Mouse (Mus musculus): ENCODE measurements around the gene Fahd1. TPM values are rescaled to one million over a fixed set of nuclear protein-coding genes. Genes with fewer than 3 reads are reported as not detected.

Fahd1 gene
- total RNA-seq (2014; rRNA removed) (15.1 and 16.6 TPM in 2 replicates), polyA plus RNA-seq (2015; fragmentation: Nextera tagmentation; extraction: Ambion mirVana) (13.5 and 15.6 TPM in 2 replicates)

- H3K27ac ChIP-seq (ENCODE audit: low read depth, low read length) = peak within 1 kb of the TSS; percentile 93
- H3K9me3 ChIP-seq (ENCODE audit: low read length) = no peaks in the 10 kb centered on the region
- H3K4me1 ChIP-seq (ENCODE audit: insufficient read depth) = peaks cover 16% of the 10 kb centered on the region; the same call in 1 of the 2 replicates
- peak within 1 kb of the TSS; percentile 64 for H3K9ac ChIP-seq
- peak within 1 kb of the TSS; percentile 84 for H3K4me3 ChIP-seq (ENCODE audit: low read depth, low read length)
- TF ChIP-seq CTCF (IDR thresholded peaks at IDR 0.05; ENCODE audit: low read depth) = no peak; the same call in 1 of the 2 replicates
- no peaks in the 10 kb centered on the region for H3K27me3 ChIP-seq (ENCODE audit: insufficient read depth, low read length)
- H3K36me3 ChIP-seq (ENCODE audit: insufficient read depth) = peaks cover 17% of the 10 kb centered on the region
- DNase-seq (peak; percentile 97), ATAC-seq (peak; percentile 99)
- WGBS = 1% methylated on average over 58 of the region's 58 CpGs
- peak within 1 kb of the TSS; percentile 96 for H3K4me2 ChIP-seq (ENCODE audit: low read depth)
These were observed at the start of gene Fahd1 for GRCm38 (mm10) chr17:24850065-24850772. Gene Fahd1 (minus strand): TSS chr17:24850364.

GRCm38 (mm10) chr17:24899153-24899552 lies 49.0 kb upstream of the Fahd1 start:
- H3K4me1 ChIP-seq (ENCODE audit: insufficient read depth) = peaks cover 13% of the 10 kb centered on the region
- no peak overlapping the region for H3K4me2 ChIP-seq (ENCODE audit: low read depth)
- no peak for TF ChIP-seq CTCF (IDR thresholded peaks at IDR 0.05; ENCODE audit: low read depth)
- H3K27me3 ChIP-seq (ENCODE audit: insufficient read depth, low read length) = no peaks in the 10 kb centered on the region
- no peak overlapping the region for H3K9ac ChIP-seq
- no peak overlapping the region for H3K27ac ChIP-seq (ENCODE audit: low read depth, low read length)
- ATAC-seq (no peak), DNase-seq (no peak)
- H3K36me3 ChIP-seq (ENCODE audit: insufficient read depth) = peaks cover 67% of the 10 kb centered on the region
- WGBS = 75% methylated on average over 5 of the region's 5 CpGs
- no peak overlapping the region for H3K4me3 ChIP-seq (ENCODE audit: low read depth, low read length)
- H3K9me3 ChIP-seq (ENCODE audit: low read length) = no peaks in the 10 kb centered on the region

- ATAC-seq (no peak), DNase-seq (no peak)
- TF ChIP-seq CTCF (IDR thresholded peaks at IDR 0.05; ENCODE audit: low read depth) = no peak
- no peak overlapping the region for H3K27ac ChIP-seq (ENCODE audit: low read depth, low read length)
- no peaks in the 10 kb centered on the region for H3K27me3 ChIP-seq (ENCODE audit: insufficient read depth, low read length)
- 79% methylated on average over 4 of the region's 4 CpGs for WGBS
- H3K4me3 ChIP-seq (ENCODE audit: low read depth, low read length) = no peak overlapping the region
- H3K4me1 ChIP-seq (ENCODE audit: insufficient read depth) = peaks cover 20% of the 10 kb centered on the region
- H3K9me3 ChIP-seq (ENCODE audit: low read length) = no peaks in the 10 kb centered on the region
- no peak overlapping the region for H3K9ac ChIP-seq
- H3K4me2 ChIP-seq (ENCODE audit: low read depth) = no peak overlapping the region
- peaks cover 64% of the 10 kb centered on the region for H3K36me3 ChIP-seq (ENCODE audit: insufficient read depth)
These were observed 48.1 kb upstream of the Fahd1 start for GRCm38 (mm10) chr17:24898041-24898854.

- H3K4me3 ChIP-seq (ENCODE audit: low read depth, low read length) = no peak overlapping the region
- no peak for TF ChIP-seq CTCF (IDR thresholded peaks at IDR 0.05; ENCODE audit: low read depth)
- peaks cover 20% of the 10 kb centered on the region for H3K4me1 ChIP-seq (ENCODE audit: insufficient read depth)
- no peaks in the 10 kb centered on the region for H3K9me3 ChIP-seq (ENCODE audit: low read length)
- H3K27me3 ChIP-seq (ENCODE audit: insufficient read depth, low read length) = no peaks in the 10 kb centered on the region
- no peak for DNase-seq
- H3K9ac ChIP-seq = 0 out of 2 replicates have a peak overlapping the region, but pooled peaks have one; percentile 14
- 78% methylated on average over 4 of the region's 4 CpGs for WGBS
- no peak overlapping the region for H3K27ac ChIP-seq (ENCODE audit: low read depth, low read length)
- no peak for ATAC-seq
- peak overlapping the region; percentile 97 for H3K4me2 ChIP-seq (ENCODE audit: low read depth)
- H3K36me3 ChIP-seq (ENCODE audit: insufficient read depth) = peaks cover 64% of the 10 kb centered on the region
These were observed 47.4 kb upstream of the Fahd1 start for GRCm38 (mm10) chr17:24897600-24897999.

- Histone ChIP-seq H3K36me3 (ENCODE audit: insufficient read depth) (peaks cover 64% of the 10 kb centered on the region), H3K4me1 (ENCODE audit: insufficient read depth) (peaks cover 20% of the 10 kb centered on the region)
- DNase-seq = no peak
These were observed 46.8 kb upstream of the Fahd1 start for GRCm38 (mm10) chr17:24896993-24897269.

GRCm38 (mm10) chr17:24896241-24896992 lies 46.3 kb upstream of the Fahd1 start, which contains the start of gene Nme3:
Gene Nme3 (plus strand): TSS chr17:24896500.
- ATAC-seq = peak; percentile 69
- 2% methylated on average over 50 of the region's 50 CpGs for WGBS
- H3K27ac ChIP-seq (ENCODE audit: low read depth, low read length) = peak within 1 kb of the TSS; percentile 90
- DNase-seq = peak; percentile 74
- no peaks in the 10 kb centered on the region for H3K9me3 ChIP-seq (ENCODE audit: low read length)
- H3K36me3 ChIP-seq (ENCODE audit: insufficient read depth) = peaks cover 64% of the 10 kb centered on the region
- no peaks in the 10 kb centered on the region for H3K27me3 ChIP-seq (ENCODE audit: insufficient read depth, low read length)
- H3K4me3 ChIP-seq (ENCODE audit: low read depth, low read length) = peak within 1 kb of the TSS; percentile 77
- H3K9ac ChIP-seq = peak within 1 kb of the TSS; percentile 91
- peak; percentile 49 for TF ChIP-seq CTCF (IDR thresholded peaks at IDR 0.05; ENCODE audit: low read depth)
- peaks cover 20% of the 10 kb centered on the region for H3K4me1 ChIP-seq (ENCODE audit: insufficient read depth)
- H3K4me2 ChIP-seq (ENCODE audit: low read depth) = peak within 1 kb of the TSS; percentile 97

More at GRCm38 (mm10) chr17:24896993-24897269, 46.8 kb upstream of the Fahd1 start:
- no peaks in the 10 kb centered on the region for H3K27me3 ChIP-seq (ENCODE audit: insufficient read depth, low read length)
- no peak for ATAC-seq
- TF ChIP-seq CTCF (IDR thresholded peaks at IDR 0.05; ENCODE audit: low read depth) = no peak
- peak overlapping the region; percentile 90 for H3K27ac ChIP-seq (ENCODE audit: low read depth, low read length)
- peak overlapping the region; percentile 97 for H3K4me2 ChIP-seq (ENCODE audit: low read depth)
- 36% methylated on average over 11 of the region's 11 CpGs for WGBS
- H3K9me3 ChIP-seq (ENCODE audit: low read length) = no peaks in the 10 kb centered on the region
- peak overlapping the region; percentile 91 for H3K9ac ChIP-seq
- peak overlapping the region; percentile 77 for H3K4me3 ChIP-seq (ENCODE audit: low read depth, low read length)
